Mouse (Mus musculus) hindbrain, postnatal 0 days (tissue): ENCODE measurements at regions not wholly inside any gene's neighbourhood (a gene's known extent, or its start where the extent isn't known, plus 50 kb on each side); places are given as distances from the start of the nearest gene placed in this dataset.
A peak's percentile ranks its signal among the peaks of the same experiment; 100 is the strongest.

Experiments
- ATAC-seq: fragments of 200-750 bp; cut with Nextera tagmentation; 2 replicates; pipeline ENCODE4 v1.8.0; 2017; ENCODE audit warnings: mild to moderate bottlenecking, moderate TSS enrichment, moderate library complexity
- DNase-seq: peaks from one replicate; pipeline ENCODE4 v3.0.0-alpha.2; 2015; ENCODE audit warnings: low spot score
- H3K27ac ChIP-seq: fragments of 300-500 bp; sonication (generic); 2 replicates; pipeline ENCODE4 v1.5.1; 2014; ENCODE audit warnings: mild to moderate bottlenecking
- H3K27me3 ChIP-seq: fragments of 300-500 bp; sonication (generic); 2 replicates; pipeline ENCODE4 v1.6.1; 2014; ENCODE audit warnings: low read length, mixed read lengths; ENCODE audit not compliant: insufficient read depth
- H3K36me3 ChIP-seq: fragments of 300-500 bp; sonication (generic); 2 replicates; pipeline ENCODE4 v1.6.1; 2014; ENCODE audit warnings: low read length, mixed read lengths; ENCODE audit not compliant: insufficient read depth
- H3K4me1 ChIP-seq: fragments of 300-500 bp; sonication (generic); 2 replicates; pipeline ENCODE4 v1.6.1; 2014; ENCODE audit warnings: antibody characterized with exemption, low read length, mixed read lengths; ENCODE audit not compliant: insufficient read depth
- H3K4me2 ChIP-seq: fragments of 300-500 bp; sonication (generic); 2 replicates; pipeline ENCODE4 v1.6.1; 2014; ENCODE audit warnings: low read depth, mild to moderate bottlenecking, low read length, moderate library complexity, mixed read lengths
- H3K4me3 ChIP-seq: fragments of 300-500 bp; sonication (generic); 2 replicates; pipeline ENCODE4 v1.5.1; 2014; ENCODE audit warnings: low read length
- H3K9ac ChIP-seq: fragments of 300-500 bp; sonication (generic); replicated peaks from 2 replicates; pipeline ENCODE4 v1.6.1; 2014; ENCODE audit warnings: mild to moderate bottlenecking, low read length, moderate library complexity, mixed read lengths
- H3K9me3 ChIP-seq: fragments of 300-500 bp; sonication (generic); 2 replicates; pipeline ENCODE4 v1.6.1; 2016; ENCODE audit warnings: low read length, mixed read lengths
- CTCF ChIP-seq: IDR thresholded peaks from 2 replicates; pipeline ENCODE4 v1.5.1; 2016; ENCODE audit warnings: antibody characterized with exemption, control low read depth, low read depth
- WGBS: fragments of 180-500 bp; shearing (Covaris S2); extraction: QIAGEN DNeasy Blood & Tissue Kit; methylation state at CpG from one replicate; pipeline ENCODE4 v1.1.7; 2014; 5-methylcytosine and 5-hydroxymethylcytosine counted together

GRCm38 (mm10) chr2:133282692-133283091 is 269.3 kb upstream of the Bmp2 start:
- 46% methylated on average over 5 of the region's 5 CpGs for WGBS
- Histone ChIP-seq H3K27me3 (no peaks in the 10 kb centered on the region), H3K36me3 (no peaks in the 10 kb centered on the region), H3K4me2 (no peak overlapping the region), H3K9me3 (no peaks in the 10 kb centered on the region), H3K4me3 (no peak overlapping the region), H3K27ac (no peak overlapping the region), H3K9ac (no peak overlapping the region), H3K4me1 (no peaks in the 10 kb centered on the region)
- no peak for TF ChIP-seq CTCF
- peak; percentile 40; the same call in 1 of the 2 replicates for ATAC-seq
- DNase-seq = no peak

GRCm38 (mm10) chr2:133283709-133284108 is 268.2 kb upstream of the Bmp2 start:
- DNase-seq (no peak), ATAC-seq (no peak)
- TF ChIP-seq CTCF = no peak
- H3K9ac ChIP-seq = no peak overlapping the region
- no peaks in the 10 kb centered on the region for H3K4me1 ChIP-seq
- WGBS = 61% methylated on average over 1 of the region's 1 CpGs
- no peak overlapping the region for H3K4me2 ChIP-seq
- H3K9me3 ChIP-seq = no peaks in the 10 kb centered on the region
- no peak overlapping the region for H3K27ac ChIP-seq
- H3K4me3 ChIP-seq = no peak overlapping the region
- no peaks in the 10 kb centered on the region for H3K27me3 ChIP-seq
- H3K36me3 ChIP-seq = no peaks in the 10 kb centered on the region

- TF ChIP-seq CTCF = no peak
- Histone ChIP-seq H3K4me2 (no peak overlapping the region), H3K9ac (no peak overlapping the region), H3K4me1 (no peaks in the 10 kb centered on the region), H3K36me3 (no peaks in the 10 kb centered on the region), H3K9me3 (no peaks in the 10 kb centered on the region), H3K27ac (no peak overlapping the region), H3K27me3 (no peaks in the 10 kb centered on the region), H3K4me3 (no peak overlapping the region)
- ATAC-seq (no peak), DNase-seq (peak; percentile 34)
- 63% methylated on average over 7 of the region's 7 CpGs for WGBS
Observed at GRCm38 (mm10) chr2:133294136-133294535, 257.8 kb upstream of the Bmp2 start.

GRCm38 (mm10) chr2:133305936-133306335 is 246.0 kb upstream of the Bmp2 start:
- Histone ChIP-seq H3K9me3 (no peaks in the 10 kb centered on the region), H3K9ac (no peak overlapping the region), H3K4me2 (no peak overlapping the region), H3K4me3 (no peak overlapping the region), H3K4me1 (no peaks in the 10 kb centered on the region), H3K36me3 (no peaks in the 10 kb centered on the region), H3K27ac (no peak overlapping the region), H3K27me3 (no peaks in the 10 kb centered on the region)
- 41% methylated on average over 3 of the region's 3 CpGs for WGBS
- no peak for ATAC-seq
- TF ChIP-seq CTCF = no peak
- peak; percentile 40 for DNase-seq

- no peaks in the 10 kb centered on the region for H3K4me1 ChIP-seq
- no peak overlapping the region for H3K4me2 ChIP-seq
- H3K36me3 ChIP-seq = no peaks in the 10 kb centered on the region
- H3K9me3 ChIP-seq = no peaks in the 10 kb centered on the region
- no peak for TF ChIP-seq CTCF
- no peak overlapping the region for H3K27ac ChIP-seq
- no peak overlapping the region for H3K4me3 ChIP-seq
- H3K9ac ChIP-seq = no peak overlapping the region
- 50% methylated on average over 1 of the region's 1 CpGs for WGBS
- ATAC-seq (no peak), DNase-seq (no peak)
- no peaks in the 10 kb centered on the region for H3K27me3 ChIP-seq
Observed at GRCm38 (mm10) chr2:133311001-133311400, 241.0 kb upstream of the Bmp2 start.

- no peak overlapping the region for H3K9ac ChIP-seq
- H3K9me3 ChIP-seq = no peaks in the 10 kb centered on the region
- H3K4me3 ChIP-seq = no peak overlapping the region
- 25% methylated on average over 6 of the region's 6 CpGs for WGBS
- DNase-seq (no peak), ATAC-seq (peak; percentile 63)
- H3K4me2 ChIP-seq = no peak overlapping the region
- TF ChIP-seq CTCF = no peak
- no peaks in the 10 kb centered on the region for H3K4me1 ChIP-seq
- H3K36me3 ChIP-seq = no peaks in the 10 kb centered on the region
- no peaks in the 10 kb centered on the region for H3K27me3 ChIP-seq
- H3K27ac ChIP-seq = no peak overlapping the region
Observed at GRCm38 (mm10) chr2:133326290-133327050, 225.5 kb upstream of the Bmp2 start.

- WGBS = 46% methylated on average over 2 of the region's 2 CpGs
- H3K27me3 ChIP-seq = no peaks in the 10 kb centered on the region
- no peaks in the 10 kb centered on the region for H3K9me3 ChIP-seq
- no peak for TF ChIP-seq CTCF
- H3K27ac ChIP-seq = no peak overlapping the region
- no peak overlapping the region for H3K4me3 ChIP-seq
- no peak overlapping the region for H3K9ac ChIP-seq
- no peak for DNase-seq
- no peaks in the 10 kb centered on the region for H3K36me3 ChIP-seq
- H3K4me2 ChIP-seq = no peak overlapping the region
- no peak for ATAC-seq
- no peaks in the 10 kb centered on the region for H3K4me1 ChIP-seq
Observed at GRCm38 (mm10) chr2:133327653-133328052, 224.3 kb upstream of the Bmp2 start.
